Mouse (Mus musculus): Measurements from ENCODE around the gene Ccr10.

Ccr10 gene

DNA sequence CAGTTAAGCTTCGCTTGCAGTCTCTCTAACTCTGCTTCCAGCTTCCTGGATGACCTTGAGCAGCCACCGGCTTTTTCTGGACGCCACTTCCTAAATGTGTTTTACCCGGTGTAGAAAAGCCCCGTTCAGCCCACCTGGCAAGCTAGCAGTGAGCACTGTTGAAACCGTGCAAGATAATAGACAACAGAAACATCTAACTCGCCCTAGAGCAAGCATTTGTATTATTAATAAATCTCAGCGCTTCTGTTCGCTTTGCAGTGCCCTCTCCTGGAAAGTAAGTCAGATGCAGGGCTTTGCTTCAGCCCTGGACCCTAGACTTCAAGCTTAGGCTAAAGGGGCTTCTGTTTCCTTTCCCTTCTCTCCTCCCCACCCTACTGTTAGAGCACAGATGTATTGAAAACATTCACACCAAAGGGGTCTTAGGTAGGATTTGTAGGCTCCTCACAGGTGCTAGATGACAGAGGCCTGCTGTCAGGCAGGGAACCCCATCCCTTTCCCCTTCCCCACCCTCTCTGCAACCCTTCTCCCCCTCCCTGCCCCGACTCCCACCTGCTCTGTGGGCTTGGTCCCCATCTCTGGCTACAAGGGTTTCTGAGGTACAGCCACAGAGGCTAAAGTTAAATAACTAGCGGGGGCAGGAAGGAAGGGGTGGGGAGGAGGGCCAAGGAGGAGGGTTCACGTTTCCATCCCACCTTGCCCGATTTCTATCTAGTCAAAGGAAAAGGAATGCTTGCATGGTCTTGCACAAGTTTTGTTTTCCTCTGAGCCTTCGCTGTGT lies at the start of gene Ccr10:
Gene Ccr10, minus strand, starts transcription at position 593 of the 778 bp plus-strand sequence.
- no peak for DNase-seq

DNA sequence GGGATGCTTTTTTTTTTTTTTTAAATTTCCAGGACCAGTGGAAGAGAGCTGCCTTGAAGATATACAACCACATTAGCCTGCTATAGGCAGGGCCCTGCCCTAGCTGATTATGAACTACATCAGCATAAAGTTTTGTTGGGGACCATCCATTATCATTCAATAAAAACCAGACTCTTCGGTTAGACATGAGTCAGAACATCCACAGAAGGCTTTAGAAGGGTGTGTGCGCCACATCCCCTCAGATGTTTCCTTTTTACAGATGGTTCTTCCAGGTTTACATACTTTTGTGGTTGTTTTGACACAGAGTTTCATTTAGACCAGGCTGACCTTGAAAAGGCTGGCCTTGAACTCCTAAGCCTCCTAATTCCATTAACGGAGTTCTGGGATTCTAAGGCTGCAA lies 49.1 kb upstream of the Ccr10 start:
- no peak for DNase-seq

DNA sequence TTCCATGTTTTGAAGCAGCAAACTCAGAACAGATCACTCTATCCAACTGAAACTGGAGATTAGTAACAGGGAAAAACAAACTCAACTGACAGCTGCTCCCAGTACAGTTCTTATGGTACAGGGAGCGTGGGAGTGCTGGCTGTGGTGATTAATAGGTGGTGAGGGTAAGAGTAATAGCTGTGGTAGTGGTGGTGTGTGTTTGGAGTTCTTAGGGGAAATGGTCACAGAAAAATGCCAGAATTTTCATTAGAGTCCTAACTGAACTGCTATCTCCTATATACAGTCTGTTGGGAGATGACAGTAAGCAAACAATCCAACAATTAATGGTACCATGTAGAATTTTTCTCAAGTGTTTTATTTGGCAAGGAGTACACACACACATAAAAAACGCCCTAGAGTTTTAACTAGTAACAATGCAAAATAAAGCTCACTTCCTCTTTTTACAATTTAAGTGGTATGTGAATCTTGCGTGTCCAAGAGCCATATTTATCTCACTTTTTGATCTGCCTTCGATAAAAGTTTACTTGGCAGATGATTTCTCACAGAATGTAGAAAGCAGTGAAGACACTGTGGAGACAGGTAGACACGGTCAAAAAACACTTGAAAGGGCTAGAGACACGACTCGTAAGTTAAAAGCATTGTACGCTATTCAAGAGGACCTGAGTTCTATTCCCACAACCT lies 46.2 kb upstream of the Ccr10 start:
- no peak for DNase-seq

DNA sequence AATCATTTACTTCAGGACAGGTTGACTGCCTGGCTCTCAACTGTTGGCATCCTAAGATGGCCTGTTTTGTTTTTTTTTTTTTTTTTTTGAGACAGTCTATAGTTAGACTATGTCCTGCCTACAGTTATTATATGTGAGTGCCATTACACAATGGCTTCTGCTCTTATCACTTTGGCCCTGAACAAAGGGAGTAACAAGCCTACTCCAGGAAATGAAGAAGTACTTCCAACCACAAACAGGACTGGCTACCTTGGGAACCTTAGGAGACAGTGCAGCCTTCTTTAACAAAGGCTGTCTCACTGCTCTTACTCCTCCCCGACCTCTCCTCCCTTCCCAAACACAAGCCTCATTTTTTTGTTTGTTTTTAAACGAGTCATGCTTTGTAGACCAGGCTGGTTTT lies 45.6 kb upstream of the Ccr10 start:
- no peak for DNase-seq

DNA sequence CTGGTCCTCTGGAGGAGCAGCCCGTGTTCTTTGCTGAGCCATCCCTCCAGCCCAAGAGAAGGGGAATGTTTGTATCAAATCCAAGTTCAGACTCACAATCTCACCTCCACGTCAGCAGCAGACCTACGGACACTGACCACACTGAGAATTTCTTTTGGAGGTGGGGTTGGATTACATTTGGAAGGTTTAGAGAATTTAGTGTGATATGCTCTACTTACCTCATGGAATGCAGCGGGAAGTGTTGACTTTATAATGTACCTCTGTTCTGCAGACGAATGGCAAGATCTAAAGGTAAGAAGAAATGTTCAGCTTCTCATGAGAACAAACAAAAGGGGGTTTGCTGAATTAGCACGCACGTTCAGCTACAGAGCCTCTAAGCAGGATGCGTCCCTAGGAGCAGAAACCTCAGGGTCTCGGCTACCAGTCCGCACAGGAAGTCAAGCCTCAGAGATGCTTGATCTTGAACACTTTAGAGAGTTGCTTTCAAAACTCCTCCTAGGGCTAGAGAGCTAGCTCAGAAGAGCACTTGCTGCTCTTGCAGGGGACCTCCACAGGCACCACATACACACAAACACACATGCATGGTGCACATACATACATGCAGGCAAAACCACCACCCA lies 43.3 kb upstream of the Ccr10 start:
- peak; percentile 51 for DNase-seq

DNA sequence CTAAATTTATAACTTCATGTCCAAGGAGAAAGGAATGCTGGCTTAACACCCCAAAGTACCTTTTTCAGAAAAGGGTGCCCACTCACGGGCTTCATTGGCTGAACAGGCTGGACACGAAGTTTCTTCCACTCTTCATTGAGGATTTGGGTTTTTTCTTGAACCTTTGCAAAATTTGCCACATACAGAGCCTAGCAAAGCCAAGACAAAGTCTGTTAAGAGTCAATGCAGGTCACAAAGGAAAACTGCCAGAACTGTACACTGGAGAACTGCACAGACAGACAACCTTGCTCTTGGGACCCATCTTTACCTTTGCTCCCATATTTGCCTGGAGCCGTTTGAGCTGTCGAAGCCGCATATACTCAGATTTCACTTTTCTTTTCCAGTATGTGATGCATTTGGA lies 41.7 kb upstream of the Ccr10 start:
- DNase-seq = peak; percentile 28

DNA sequence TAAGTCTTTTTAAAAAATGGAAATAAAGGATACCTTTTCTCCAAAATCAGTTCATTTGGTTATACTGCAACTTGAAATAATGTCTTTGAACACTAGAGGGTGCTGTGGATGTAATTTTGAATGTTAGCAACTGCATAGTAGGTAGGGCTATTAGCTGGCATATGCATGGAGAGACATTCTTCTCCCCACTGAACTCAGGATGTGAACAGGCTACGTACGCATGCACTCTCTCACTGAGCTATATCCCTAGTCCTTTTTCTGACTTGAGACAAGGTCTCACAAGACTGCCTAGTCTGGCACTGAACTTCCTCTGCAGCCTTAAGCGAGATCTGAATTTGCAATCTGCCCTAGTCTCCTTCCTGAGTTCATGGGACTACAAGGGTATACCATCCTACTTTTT lies 36.7 kb upstream of the Ccr10 start:
- DNase-seq = no peak

DNA sequence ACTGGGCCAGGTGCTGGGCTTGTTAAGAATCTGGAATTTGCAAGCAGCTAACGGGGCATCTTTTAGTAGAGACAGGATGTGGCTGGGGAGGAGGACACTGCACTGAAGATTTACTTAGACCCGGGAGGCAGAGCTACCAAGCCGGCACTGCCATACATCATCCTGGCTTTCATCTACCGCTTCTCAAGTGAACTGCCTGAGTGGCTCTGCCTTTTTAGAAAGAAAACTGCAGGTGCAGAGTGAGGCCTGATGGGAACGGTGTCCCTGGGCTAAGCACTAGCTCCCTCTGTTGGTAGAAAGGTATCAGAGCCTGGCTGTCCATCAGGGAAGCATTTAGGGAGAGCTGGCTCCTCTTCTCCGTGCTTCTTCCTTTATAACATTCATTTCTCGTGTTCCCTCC lies 25.7 kb upstream of the Ccr10 start:
- DNase-seq = no peak

DNA sequence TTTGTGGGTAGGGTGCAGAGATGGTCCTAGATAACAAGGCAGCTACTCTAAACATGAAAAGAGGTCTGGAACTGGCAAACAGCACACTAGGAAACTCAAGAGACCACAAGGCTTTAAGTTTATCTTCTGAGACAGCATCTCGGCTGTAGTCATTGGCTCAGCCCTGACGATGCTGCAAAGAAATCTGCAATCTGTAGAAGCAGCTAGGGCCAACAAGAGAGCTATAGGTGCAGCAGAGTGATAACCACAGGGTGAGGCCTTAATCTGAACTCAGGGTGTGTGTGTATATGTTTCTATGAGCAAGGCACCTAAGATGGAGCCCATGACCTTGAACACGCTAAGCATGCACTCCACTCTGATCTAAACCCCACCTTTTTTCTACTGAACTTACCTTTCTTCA lies 24.3 kb upstream of the Ccr10 start:
- DNase-seq = no peak

DNA sequence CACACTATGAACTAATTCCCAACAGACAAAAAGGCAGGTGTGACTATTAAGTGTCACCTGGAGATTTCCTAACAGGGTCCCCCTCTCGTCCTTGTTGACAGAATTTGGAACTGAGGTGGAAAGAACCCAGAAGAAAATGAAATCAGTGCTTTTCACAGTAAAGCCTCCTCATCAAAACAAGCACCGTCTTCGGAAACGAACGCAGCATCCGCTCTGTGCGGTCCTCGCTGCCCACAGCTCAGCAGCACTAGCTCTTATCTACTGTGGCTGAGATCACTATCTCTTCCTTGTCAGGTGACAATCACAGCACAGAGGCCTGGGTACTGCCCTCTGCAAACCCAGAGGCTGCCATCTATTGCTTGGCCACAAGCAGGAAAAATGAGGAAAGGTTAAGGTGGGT lies 20.9 kb upstream of the Ccr10 start:
- no peak for DNase-seq

DNA sequence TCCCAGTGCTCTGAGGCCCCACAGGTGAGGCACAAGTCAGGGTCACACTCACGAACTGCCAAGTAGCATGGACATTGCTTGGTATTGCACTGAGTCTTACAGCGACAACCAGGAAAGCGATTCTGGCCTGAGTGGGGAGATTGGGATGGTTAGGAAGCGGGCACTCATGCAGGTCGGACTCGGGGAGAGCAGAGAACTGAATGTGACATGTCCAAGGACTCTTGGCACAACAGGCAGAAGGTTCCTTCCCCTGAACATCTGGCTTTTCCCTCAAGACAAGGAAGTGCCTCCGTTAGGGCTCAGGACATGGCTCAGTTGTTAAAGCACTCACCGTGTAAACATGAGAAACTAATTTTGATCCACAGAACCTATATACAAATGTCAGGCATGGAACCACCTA lies 20.3 kb upstream of the Ccr10 start:
- DNase-seq = no peak

DNA sequence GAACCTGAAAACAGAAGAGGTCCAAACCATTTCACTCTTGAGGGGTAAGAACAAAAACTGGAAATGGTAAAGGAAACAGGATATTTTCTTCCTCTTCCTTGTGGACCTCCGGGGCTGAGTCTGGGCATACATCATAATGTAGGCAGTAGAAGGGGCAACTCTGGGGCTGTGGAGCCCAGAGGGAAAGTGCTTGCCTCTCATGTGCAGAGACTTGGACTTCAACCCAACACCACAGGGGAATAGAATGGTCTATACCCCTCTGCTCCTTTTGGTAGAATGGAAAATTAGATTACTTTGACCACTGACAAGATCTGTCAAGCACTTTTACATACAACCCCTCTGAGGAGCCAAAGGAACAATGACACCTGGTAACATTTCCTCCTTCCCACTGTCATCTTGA lies 19.9 kb upstream of the Ccr10 start:
- no peak for DNase-seq

DNA sequence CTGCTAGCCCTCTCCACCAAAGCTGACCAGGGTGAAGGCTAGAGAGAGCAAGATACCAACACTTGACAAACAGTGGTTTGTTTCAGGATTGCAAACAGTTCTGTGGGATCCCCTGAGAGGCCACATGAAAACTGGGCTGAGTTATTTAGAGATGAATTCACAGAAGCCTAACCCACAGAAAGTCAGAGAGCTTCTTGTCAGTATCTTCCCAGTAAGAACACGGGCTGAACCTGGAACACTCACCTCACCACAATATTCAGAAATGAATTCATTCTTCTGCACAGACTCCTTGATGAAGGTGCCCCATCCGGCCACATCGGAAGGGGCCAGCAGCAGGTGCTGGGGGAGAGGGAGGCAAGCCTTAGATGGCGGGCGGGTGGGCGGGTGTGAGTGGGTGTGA lies 19.4 kb upstream of the Ccr10 start:
- DNase-seq = no peak

DNA sequence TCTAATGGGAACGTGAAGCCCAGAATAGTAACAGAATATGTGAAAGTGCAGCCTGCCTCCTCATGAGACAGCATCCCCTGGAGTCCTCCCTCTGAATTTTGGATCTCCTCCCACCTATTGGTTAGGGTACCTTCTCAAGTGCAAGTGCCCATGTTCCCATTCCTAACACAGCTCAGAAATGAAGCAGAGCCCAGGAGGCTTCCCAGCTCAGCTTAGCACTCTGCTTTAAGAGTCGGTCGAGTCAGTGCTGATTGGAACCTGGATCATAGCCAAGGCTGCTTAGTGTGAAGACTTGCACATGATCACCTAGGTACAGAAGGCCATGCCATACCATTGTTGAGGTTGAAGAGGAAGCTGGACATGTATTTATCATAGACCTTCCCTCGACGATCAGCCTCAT lies 18.9 kb upstream of the Ccr10 start:
- no peak for DNase-seq

DNA sequence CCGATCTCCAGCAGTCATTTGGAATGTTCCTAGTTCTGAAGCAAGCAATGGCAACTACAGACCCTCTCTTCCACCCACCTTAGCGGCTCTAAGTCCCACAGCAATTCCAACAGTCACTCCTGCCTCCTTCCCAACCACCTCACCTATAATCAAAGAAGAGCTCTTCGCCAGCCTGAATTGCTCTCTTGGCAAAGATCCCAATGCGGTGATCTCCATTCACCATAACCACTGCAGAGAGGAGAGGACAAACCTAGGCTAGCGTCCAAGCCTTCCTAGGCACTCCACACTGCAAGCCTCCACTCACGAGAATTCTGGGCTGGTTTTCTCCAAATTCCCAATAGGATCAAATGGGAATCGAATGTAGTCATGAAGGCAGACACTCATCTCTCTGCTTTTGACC lies 17.8 kb upstream of the Ccr10 start:
- no peak for DNase-seq

DNA sequence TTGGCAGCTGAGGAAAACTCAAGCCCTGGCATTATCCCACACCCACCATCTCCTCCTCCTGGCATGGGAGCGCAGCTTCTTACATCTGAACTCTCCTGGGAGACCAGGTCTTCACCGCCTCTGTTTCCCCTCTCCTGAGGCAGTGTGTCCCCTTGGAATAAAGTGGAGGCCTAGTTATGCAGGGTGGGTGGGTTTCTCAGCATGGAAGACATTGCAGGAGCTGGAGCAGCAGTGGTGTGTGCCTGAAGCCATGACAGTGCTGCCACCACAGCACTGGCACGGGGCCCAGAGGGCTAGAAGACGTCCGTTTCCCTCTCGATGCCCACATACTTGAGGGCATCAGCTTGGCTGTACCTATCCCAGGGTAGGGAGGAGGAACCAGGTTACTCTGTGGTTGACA lies 17.4 kb upstream of the Ccr10 start:
- no peak for DNase-seq

DNA sequence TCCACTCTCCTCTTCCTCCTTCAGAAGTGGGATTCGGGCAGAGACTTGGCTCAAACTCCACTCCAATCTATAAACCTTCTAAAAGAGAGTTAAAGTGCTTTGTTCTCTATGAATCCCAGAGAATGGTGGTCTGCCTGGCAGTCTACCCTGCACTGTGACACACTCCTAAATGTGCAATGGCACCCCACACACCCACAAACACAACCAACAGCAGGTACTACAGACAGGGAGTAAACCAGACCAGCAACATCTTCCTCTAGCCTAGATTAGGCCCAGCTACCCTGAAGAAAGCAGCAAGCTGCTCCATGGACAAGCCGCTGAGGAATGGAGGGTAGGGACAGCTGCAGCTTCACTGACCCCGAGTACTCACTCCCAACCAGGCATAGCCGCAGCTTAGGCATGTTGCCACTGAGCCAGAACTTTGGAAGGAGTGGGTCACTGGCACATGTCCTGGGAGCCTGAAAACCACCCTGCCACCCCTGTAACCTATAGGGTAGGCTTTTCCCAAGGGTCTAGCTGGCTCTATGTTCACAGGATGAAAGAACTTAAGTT lies 16.8 kb upstream of the Ccr10 start:
- DNase-seq = no peak

DNA sequence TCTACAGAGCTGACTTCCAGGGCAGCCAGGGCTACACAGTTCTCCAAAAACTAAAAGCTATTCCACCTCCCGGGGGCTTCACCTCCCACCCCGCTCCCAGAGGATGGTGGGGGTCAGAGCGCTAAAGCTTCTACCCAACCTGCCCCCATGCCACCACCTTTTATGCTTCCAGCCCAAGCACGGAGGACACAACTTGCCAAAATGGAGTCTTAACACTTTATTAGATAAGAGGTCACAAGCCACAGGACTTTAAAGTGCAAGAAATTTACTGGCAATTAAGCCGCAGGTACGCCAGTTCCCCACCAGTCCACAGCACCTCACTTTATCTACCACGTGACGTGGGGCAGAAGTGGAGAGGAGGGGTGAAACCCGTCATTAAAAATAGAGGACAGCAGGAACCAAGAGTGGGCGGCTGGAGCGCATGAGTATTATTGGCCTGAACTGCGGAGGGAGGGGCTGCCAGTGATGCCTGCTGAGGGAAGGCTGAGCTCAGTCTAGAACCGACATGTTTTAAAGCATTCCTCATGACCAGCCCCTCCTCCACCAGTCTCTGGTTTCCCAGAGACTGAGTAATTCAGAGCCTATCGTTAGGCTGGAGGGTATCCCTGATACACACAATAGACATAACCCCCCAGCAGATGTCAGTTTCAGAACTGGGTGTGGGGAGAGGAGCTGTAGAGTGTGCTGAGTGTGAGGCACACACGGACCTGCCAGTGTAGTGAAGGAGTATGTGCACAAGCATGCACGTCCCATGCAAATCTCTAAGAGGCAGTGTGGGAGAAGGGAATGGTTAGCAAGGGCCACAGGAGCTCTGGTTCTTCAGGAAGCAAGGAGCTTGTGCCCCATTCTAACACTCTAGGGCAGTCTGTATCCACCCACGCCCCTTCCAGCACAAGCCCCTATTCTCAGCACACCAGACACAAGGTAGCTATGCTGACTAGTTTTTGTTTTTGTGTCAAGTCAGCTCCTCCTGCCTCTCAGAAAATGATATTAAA lies 16.0 kb upstream of the Ccr10 start:
- no peak for DNase-seq

DNA sequence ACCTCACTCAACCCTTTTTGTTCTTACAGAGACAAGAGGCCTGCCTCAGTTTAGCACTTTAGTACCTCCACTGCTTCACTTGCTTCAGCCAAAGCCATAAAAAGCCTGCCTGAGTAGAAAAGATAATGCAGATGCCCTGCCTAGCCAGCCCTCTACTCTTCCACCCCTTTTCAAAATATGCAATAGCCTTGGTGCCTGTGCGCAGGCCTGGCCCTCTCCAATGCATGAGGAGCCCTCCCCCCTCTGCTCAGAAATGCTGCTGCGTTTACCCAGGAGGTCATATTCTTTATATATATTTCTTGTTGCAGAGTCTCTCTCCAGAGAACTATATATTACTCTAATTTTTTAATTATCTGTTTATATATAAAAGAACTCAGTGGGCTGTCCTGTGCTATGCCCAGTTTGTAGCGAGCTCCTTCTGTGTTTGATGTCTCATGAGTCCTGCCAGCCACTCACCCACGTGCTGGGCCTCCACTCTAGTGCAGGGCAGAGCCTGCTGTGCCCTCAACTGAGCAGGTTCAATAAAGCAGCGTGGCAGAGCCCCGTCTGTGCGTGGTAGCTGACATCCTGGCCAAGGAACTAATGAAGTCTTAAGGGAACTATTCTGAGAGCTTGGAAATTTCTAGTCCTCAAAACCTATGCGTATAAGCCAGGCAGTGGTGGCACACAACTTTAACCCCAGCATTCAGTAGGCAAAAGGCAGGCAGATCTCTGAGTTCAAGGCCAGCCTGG lies 15.1 kb upstream of the Ccr10 start:
- DNase-seq = no peak

DNA sequence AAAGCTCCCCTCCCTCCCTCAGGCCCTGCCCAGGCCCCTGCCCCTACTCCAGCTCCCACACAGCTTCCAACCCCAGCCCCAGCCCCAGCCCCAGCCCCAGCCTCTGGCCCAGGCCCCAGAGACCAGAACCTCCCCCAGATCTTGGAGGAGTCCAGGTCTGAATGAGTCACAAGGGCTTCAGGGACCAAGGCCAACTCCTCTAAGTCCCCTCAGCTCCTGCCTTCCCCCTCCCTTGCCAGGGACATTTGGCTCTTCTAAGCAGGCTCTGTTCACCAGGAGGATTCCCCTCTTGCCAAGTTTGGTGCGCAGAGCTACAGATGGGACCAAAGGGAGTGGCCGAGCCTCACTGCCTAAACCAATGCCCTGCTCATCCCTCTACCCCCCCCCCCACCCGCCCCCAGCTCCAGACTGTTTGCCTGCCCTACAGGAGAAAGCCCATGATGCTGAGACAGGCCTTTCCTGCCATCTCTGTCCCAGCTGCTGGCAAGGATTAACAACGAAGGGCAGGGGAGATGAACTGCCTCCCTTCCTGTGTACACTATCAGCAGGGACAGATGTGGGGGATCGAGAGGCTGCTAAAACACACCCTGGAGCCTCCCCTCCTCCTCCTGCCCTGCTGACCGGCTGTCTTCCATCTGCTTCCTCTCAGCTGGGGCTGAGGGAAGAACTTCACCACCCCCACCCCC lies 14.4 kb upstream of the Ccr10 start:
- peak; percentile 45 for DNase-seq

DNA sequence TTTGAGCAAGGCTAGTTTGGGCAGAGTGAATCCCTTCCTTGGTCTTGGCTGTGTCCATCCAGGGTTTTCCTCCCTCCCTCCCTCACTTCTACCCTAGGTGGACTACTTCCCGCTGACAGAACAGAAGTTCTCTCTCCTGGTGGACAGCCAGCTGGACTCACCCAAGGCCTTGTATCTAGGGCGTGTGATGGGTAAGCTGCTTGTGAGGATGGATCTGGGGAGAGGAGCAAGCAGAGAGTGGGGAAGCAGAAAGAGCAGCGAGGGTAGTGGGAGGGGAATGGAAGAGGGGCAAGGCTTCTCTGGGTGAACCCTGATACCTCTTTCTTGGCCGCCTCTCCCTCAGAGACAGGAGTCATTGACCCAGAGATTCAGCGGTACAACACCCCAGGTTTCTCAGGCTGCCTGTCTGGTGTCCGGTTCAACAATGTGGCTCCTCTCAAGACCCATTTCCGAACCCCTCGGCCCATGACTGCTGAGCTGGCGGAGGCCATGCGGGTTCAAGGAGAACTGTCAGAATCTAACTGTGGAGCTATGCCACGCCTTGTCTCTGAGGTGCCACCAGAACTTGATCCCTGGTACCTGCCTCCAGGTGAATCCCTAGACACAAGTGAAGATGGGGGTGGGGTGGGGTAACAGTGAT lies 13.0 kb upstream of the Ccr10 start:
- no peak for DNase-seq

All from kidney, adult 11 months (tissue).